Mouse (Mus musculus) heart, adult 11 months (tissue): ENCODE results near the gene Fam178b.
A peak's percentile ranks its signal among the peaks of the same experiment; 100 is the strongest.

Source experiments
- DNase-seq: peaks from one replicate; pipeline ENCODE4 v3.0.0; 2022

The Fam178b gene

DNA sequence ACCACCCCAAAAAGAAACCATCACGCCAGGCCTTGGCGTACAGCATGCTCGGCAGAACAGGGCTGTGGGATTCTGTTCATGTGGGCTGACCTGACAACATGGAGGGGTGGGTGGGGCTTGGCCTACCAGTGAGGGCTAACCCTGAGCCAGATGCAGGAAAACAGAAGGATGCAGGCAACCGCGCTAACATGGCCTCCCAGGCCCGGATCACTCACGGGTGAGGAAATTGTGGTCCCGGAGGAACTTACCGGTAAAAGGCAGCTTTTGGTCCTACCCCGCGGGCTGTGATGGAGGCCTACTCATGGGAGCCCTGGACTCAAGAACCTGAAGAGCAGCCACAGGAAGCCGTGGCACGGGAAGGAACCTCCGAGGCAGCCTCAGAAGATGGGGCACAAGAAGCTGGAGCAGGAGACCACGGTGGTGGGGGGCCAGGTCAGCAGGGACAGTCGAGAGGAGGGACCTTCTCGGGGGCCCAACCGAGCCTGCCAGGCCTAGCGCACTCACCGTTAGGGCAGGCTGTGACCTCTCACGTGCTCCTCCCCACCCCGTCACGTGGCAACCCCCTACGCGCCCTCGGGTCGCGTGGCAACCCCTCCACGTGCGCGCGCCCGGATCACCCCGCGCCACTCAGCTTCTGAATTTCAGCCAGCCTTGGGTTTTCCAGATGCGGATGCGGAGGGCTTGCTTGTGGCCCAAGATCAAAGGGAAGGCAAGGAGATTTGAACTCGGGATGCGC lies at the start of gene Fam178b:
Gene Fam178b (minus strand): TSS at position 564 of the 736 bp plus-strand sequence.
- peak; percentile 83 for DNase-seq

- DNase-seq = no peak
These were observed 41.1 kb upstream of the Fam178b start for GRCm38 (mm10) chr1:36724057-36724431.

DNA sequence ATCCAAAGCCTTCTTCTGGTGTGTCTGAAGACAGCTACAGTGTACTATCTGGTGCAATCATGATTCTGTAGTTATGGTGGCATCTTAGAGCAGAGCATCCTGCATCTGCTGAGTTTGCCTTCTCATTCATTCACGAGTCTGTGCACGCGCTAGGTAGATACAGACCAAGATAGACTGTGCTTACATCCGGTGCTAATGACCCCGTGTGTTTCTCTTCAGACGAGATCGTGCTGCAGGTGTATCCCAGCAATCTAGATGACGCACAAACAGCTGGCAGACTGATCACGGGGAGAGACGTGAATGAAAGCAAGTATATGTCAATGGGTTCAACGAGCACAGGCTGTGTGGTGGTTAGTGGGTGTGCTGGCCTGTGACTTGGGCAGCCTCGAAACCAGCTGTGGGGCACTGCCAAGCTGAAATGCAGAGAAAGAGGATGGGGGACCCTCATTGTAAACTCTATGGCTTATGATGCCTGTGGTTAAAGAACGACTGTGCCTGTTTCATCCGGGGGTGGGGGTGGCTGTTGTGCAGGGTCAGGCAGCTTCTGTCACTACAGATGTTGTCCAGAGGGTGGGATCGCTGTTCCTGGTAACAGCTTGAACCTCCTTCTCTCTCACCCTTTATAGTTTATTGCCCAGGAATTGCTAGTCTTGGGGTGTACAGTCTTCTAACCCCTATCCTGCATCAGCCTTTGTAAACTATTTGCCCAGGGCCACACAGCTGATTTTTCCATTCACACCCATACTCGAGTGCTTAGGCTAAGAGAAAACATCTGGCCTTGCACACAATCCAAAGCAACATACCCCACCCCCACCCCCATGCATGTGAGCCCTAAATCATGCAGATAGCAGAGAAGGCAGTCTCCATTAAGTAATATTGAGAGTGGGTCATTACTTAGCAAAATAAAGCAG lies 40.4 kb upstream of the Fam178b start:
- no peak for DNase-seq

DNA sequence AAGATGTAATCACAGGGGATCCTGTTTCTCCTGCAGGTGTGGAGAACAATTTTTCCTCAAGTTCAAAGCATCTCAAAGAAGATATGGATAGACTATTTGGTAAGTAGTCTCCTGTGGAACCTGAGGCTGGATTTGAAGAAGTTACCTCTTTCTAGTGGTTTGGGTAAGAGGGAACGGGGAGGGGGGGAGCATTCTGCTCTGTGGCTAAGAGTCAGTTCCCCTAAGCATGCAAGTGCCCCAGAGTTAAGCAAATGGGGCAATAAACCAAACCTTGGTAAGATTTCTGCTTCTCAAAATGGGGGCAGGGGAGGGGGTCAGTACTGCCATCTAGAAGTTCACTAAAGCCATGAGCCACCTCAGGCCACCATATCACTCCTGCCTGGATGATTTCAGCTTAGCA lies 35.8 kb upstream of the Fam178b start:
- no peak for DNase-seq

DNA sequence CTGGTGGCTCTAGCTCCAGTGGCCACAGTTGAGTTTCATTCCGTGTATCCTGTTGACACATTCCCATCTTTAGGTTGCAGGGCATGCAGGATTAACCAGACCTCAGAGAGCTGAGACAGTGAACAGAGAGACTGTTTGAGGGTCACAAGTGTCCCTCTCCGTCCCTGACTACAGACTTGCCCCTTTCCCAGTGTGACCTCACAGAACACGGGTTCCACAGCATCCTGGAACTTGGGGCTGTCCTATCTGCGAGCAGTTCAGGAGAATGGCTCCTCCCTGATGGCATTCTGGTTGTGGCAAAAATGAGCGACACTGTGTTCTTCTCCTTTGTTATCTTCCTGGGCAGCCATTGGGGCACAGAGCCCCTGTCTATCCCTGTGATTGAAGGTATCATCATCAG lies 31.3 kb upstream of the Fam178b start, which contains the start of gene Actr1b:
Gene Actr1b (minus strand): TSS at position 112 of the 400 bp plus-strand sequence.
- DNase-seq = peak; percentile 77

- no peak for DNase-seq
These were observed 28.1 kb upstream of the Fam178b start for GRCm38 (mm10) chr1:36711104-36711503.

- DNase-seq = peak; percentile 100
These were observed 26.9 kb upstream of the Fam178b start, which contains the start of gene 4933424G06Rik for GRCm38 (mm10) chr1:36709854-36710280. 4933424G06Rik (plus strand) TSS chr1:36710149.

DNA sequence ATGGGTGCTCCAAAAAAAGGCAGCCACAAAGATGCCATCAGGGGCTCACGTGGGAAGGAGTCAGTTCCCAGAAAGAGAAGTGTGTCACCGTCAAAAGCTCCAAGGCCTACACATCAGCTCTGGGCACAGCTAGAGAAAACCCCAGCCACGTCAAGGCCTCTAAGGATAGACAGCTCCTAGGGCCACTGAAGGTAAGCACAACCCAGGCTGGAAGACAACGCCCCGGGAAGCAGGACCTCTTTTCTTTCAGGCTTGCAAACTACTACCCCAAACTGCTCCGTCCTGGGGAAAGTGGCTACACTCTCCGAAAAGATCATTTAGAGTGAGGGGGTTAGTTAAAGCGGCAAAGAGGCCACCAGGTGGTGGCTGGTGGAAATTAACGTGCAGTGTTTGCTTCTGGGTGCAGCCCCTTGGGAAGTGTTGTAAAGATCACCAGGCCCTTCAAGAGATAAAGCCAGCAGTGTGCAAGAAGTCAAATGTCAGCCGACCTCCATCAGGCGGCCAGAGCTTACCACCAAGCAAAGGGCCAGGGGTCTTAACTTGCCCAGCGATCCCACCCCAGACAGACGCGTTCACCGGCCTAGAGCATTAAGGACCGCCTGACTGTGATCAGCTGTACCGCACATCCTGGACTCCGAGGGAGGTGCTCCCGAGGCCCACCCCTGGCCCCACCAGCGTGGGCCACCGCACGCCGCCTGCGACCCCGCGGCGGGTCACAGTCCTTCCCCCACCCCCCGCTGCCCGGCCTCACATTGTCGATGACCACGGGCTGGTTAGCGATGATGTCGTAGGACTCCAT lies 26.3 kb upstream of the Fam178b start:
- DNase-seq = peak; percentile 94

- DNase-seq = peak; percentile 89
These were observed 25.6 kb upstream of the Fam178b start for GRCm38 (mm10) chr1:36708626-36709025.

DNA sequence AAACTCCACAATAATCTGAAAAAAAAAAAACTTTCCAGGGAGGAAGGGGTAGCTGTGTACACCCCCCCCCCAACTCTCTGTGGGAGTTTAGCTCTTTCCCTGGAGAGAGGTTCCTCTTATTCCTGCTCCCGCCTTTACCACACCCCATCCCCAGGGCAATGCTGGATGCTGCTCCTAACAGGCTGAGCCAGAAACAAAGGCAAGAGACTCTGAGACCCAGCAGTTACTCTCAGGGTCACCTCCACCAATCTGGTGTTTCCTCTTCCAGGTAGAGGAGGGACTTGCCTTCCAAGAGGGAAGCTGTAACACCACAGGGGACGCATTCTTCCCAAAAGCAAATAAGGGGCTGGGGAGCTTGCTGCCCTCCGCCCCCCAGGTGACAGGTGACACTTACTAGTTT lies 24.8 kb upstream of the Fam178b start:
- DNase-seq = no peak

DNA sequence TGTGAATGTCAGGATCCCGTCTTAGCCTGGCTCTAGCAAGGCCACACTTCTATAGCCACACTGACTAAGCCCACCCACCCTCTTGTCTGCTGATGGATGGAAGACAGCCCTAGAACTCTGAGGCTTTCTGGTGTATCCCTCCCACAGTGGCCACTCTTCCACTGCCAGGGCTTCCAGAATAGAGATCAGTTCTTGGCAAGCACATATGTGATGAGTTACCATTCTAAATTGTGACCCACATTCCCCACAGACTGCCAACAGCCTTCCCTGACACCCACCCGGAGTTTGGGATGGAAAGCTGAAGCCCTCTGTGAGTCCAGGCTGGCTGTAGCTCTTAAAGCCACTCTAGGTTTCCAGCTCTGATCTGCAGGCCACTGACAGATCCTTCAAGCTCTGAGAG lies 24.2 kb upstream of the Fam178b start:
- no peak for DNase-seq

GRCm38 (mm10) chr1:36697030-36697429 lies 14.0 kb upstream of the Fam178b start:
- no peak for DNase-seq

- no peak for DNase-seq
These were observed 13.4 kb upstream of the Fam178b start for GRCm38 (mm10) chr1:36696411-36696810.

- no peak for DNase-seq
These were observed 11.9 kb upstream of the Fam178b start for GRCm38 (mm10) chr1:36694871-36695270.

GRCm38 (mm10) chr1:36691271-36692155 lies 8.5 kb upstream of the Fam178b start, which contains the start of gene Cox5b:
Cox5b (plus strand) TSS chr1:36691449.
- peak; percentile 100 for DNase-seq

GRCm38 (mm10) chr1:36690671-36691235 lies 7.8 kb upstream of the Fam178b start:
- DNase-seq = peak; percentile 91

GRCm38 (mm10) chr1:36683810-36684467 lies 956 bp upstream of the Fam178b start:
- peak; percentile 97 for DNase-seq

GRCm38 (mm10) chr1:36680893-36681292 lies 2.1 kb downstream of the Fam178b start:
- no peak for DNase-seq

DNA sequence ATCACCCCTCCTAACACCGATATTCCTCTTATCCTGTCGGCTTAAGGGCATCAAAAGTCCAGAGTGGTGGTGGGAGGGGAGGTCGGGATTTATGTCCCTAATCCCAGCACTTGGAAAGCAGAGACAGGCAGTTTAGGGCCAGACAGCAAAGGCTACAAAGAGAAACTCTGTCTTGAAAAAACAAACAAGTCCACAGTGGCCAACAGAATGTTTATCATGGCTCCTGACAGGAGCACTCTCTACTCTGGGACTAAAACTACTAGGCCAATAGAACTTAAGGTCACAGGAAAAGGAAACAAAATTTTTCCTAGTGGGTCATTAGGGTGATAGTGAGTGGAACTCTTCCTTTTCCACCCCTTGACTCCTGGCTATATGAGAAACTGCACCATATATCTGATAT lies 8.0 kb downstream of the Fam178b start:
- no peak for DNase-seq

DNA sequence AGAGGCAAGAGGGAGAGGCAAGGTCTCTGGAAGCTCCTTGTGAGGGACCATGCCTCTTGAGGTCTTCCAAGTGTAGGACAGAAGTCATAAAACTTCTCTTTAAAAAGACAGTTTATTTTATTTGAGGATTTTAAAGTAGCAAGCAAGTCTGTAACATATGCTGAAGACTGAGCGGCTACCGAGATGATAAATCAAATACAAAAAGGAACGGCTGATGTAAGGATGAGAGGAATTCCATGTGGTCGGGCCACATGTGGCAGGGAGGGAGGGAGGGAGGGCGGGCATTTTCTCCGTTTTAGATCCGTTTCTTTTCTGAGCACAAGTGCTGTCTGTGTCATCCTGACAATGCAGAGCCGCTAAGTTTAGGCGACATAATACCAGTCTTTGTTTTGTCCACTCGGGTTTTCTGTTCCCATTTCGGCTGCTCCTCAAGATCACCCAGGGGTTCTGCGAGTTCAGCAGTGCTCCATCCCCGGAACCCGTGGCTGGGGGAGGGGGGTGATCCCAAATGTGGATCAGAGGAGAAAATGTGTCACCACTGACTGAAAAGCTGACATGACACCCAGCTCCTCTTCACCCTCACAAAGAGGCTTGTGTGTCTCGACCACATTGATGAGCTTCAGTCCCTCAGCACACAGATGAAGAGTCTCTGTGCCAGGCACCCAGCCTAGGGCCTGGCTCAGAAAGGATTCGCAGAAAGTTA lies 10.2 kb downstream of the Fam178b start:
- DNase-seq = no peak
